Mouse (Mus musculus) stomach, embryonic 15.5 days (tissue): Measurements from ENCODE around the gene Abcg1. TPM values are rescaled to one million over a fixed set of nuclear protein-coding genes. Genes with fewer than 3 reads are reported as not detected.

Experiments
- ATAC-seq: fragments of 200-750 bp; cut with Nextera tagmentation; 2 replicates; pipeline ENCODE4 v1.8.0; 2017; ENCODE audit warnings: low read depth, moderate number of reproducible peaks, moderate TSS enrichment; ENCODE audit not compliant: insufficient read depth, low FRiP score
- H3K27ac ChIP-seq: fragments of 300-500 bp; sonication (generic); 2 replicates; pipeline ENCODE4 v1.5.1; 2015; ENCODE audit warnings: mild to moderate bottlenecking, inconsistent platforms
- H3K27me3 ChIP-seq: fragments of 300-500 bp; sonication (generic); replicated peaks from 2 replicates; pipeline ENCODE4 v1.6.1; 2015; ENCODE audit warnings: inconsistent platforms
- H3K36me3 ChIP-seq: fragments of 300-500 bp; sonication (generic); 2 replicates; pipeline ENCODE4 v1.6.1; 2015; ENCODE audit warnings: inconsistent platforms
- H3K4me1 ChIP-seq: fragments of 300-500 bp; sonication (generic); 2 replicates; pipeline ENCODE4 v1.6.1; 2015; ENCODE audit warnings: inconsistent platforms
- H3K4me2 ChIP-seq: fragments of 300-500 bp; sonication (generic); 2 replicates; pipeline ENCODE4 v1.6.1; 2015; ENCODE audit warnings: mild to moderate bottlenecking, inconsistent platforms
- H3K4me3 ChIP-seq: fragments of 300-500 bp; sonication (generic); replicated peaks from 2 replicates; pipeline ENCODE4 v1.5.1; 2015; ENCODE audit warnings: inconsistent platforms
- H3K9ac ChIP-seq: fragments of 300-500 bp; sonication (generic); 2 replicates; pipeline ENCODE4 v1.6.1; 2015; ENCODE audit warnings: inconsistent platforms
- H3K9me3 ChIP-seq: fragments of 300-500 bp; sonication (generic); 2 replicates; pipeline ENCODE4 v1.6.1; 2016; ENCODE audit warnings: inconsistent platforms
- WGBS: fragments of 180-500 bp; shearing (Covaris S2); methylation state at CpG from one replicate; pipeline ENCODE4 v1.1.7; 2015; 5-methylcytosine and 5-hydroxymethylcytosine counted together
- polyA plus RNA-seq: library from polyadenylated mRNA; unstranded; fragments of >200 nt; fragmentation: Nextera tagmentation; extraction: Ambion mirVana; gene quantifications from 2 replicates; pipeline ENCODE4 v1.2.1, GENCODE M21; 2015

The Abcg1 gene
- polyA plus RNA-seq, 1 experiment from 2014 or later: 8.4 TPM

DNA sequence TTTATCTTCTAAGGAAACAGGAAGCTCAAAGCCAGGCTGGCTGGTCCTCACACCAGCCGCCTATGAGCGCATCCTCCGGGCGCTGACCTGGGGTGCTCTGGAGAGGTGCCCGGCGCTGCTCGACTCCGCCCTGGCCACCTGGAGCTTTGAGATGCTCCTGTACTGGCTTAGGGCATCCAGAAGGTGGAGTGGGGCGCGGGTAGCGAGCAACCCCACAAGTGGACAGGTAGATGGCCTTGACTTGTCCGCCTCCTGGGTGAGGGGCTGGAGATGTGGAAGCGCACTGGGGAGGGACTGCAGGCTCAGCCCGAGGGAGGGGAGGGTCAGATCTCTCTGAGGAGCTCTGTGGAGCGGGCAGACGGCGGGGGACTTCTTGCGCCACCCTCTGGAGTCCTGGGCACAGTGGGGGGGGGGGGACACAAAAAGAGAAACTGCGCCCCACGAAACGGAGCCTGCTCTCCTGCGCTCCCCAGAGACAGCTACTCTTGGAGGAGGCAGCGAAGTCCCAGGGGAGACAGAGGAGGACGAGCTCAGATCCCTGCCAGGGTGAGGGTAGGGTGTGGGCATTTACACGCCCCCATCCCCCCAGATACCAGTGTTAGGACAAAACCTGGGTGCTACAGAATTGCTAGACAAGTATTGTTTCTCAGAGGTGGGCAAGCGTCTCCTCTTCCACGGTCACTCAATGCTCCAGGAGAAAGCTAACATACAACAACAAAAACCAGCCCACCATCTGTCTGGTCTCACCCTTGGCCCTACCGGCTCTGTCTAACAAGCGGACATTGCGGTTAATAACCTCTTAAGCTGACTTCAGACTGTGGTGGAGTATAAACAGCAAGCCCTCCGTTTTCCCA, 643 bp downstream of the Abcg1 start:
- WGBS: 1% methylated on average over 29 of the region's 31 CpGs
- Histone ChIP-seq H3K4me3 (peak overlapping the region; percentile 53), H3K36me3 (no peaks in the 10 kb centered on the region), H3K9me3 (no peaks in the 10 kb centered on the region), H3K9ac (no peak overlapping the region; the same call in 1 of the 2 replicates), H3K4me1 (0 out of 2 replicates have a peak, but pooled peaks cover 8% of the 10 kb centered on the region), H3K27ac (peak overlapping the region; percentile 23; the same call in 1 of the 2 replicates), H3K4me2 (peak overlapping the region; percentile 90), H3K27me3 (peaks cover 20% of the 10 kb centered on the region)
- peak; percentile 24; the same call in 1 of the 2 replicates for ATAC-seq

DNA sequence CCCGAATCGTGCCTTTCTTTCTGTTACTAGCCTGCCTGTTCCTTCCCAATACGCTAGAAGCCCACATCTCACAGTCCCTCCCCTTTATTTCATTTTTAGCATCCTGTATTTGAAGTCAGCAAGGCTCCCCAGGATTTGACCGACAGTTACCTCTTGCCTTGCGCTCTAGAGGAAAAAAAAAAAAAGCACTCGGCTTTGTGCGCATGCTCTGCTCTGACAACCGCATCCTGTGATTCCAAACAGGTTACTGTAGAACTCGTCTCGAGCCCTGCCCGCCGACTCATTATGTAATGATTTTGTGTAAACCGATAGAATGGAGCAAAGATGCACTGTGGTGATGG, 1.2 kb downstream of the Abcg1 start:
- under 1% methylated on average over 13 of the region's 13 CpGs for WGBS

GRCm38 (mm10) chr17:31060196-31060587, 2.7 kb downstream of the Abcg1 start:
- no peak overlapping the region for H3K9ac ChIP-seq
- ATAC-seq: no peak
- peaks cover 20% of the 10 kb centered on the region for H3K27me3 ChIP-seq
- peak overlapping the region; percentile 31; the same call in 1 of the 2 replicates for H3K27ac ChIP-seq
- WGBS: 44% methylated on average over 4 of the region's 4 CpGs
- no peaks in the 10 kb centered on the region for H3K36me3 ChIP-seq
- H3K4me2 ChIP-seq: no peak overlapping the region
- no peak overlapping the region for H3K4me3 ChIP-seq
- no peaks in the 10 kb centered on the region for H3K9me3 ChIP-seq
- H3K4me1 ChIP-seq: 0 out of 2 replicates have a peak, but pooled peaks cover 8% of the 10 kb centered on the region

More for the DNA sequence above, 1.2 kb downstream of the Abcg1 start:
- Histone ChIP-seq H3K4me3 (peak overlapping the region; percentile 53), H3K4me1 (0 out of 2 replicates have a peak, but pooled peaks cover 8% of the 10 kb centered on the region), H3K9ac (no peak overlapping the region), H3K36me3 (no peaks in the 10 kb centered on the region), H3K4me2 (peak overlapping the region; percentile 90), H3K27me3 (peaks cover 20% of the 10 kb centered on the region), H3K9me3 (no peaks in the 10 kb centered on the region), H3K27ac (peak overlapping the region; percentile 23; the same call in 1 of the 2 replicates)
- no peak for ATAC-seq

DNA sequence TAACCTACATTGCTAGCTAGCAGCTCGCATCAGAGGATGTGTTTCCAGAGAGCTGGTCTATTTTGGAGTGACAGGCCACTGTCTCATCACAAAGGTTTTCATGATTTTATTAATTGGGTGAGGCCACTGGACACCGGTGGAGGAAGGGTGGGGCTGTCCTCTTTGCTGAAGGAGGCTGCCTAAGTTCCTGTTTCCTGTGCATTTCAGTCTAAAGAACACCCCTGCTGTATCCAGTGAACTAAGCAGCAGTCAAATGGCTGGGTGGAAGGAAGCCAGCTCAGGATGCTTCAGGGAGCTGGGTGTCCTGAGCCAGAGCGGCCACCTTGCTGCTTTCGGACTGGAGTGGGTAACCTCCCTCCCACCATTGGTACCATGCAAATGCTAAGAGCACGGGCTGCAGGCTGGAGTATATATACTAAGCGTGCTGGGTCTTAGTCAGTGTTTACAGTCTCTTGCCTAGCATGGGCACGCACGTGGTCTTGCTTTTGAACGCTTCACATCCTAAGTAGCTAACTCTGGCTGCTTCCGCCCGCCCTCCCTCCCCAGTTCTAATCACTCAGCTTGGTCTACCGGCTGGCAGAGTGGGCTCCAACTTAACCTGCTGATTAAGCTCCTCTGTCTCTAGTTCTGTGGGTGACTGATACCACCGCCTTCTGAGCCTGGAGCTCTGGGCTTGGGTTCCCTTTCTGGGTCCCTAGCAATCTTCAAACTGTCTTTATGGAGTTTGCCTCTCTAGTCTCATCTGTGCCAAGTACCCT, 3.3 kb downstream of the Abcg1 start:
- Histone ChIP-seq H3K4me3 (no peak overlapping the region), H3K27ac (peak overlapping the region; percentile 31; the same call in 1 of the 2 replicates), H3K9ac (no peak overlapping the region), H3K4me1 (0 out of 2 replicates have a peak, but pooled peaks cover 8% of the 10 kb centered on the region), H3K36me3 (no peaks in the 10 kb centered on the region), H3K4me2 (no peak overlapping the region), H3K27me3 (peaks cover 20% of the 10 kb centered on the region), H3K9me3 (no peaks in the 10 kb centered on the region)
- 40% methylated on average over 13 of the region's 13 CpGs for WGBS
- ATAC-seq: 0 out of 2 replicates have a peak, but pooled peaks have one; percentile 15

DNA sequence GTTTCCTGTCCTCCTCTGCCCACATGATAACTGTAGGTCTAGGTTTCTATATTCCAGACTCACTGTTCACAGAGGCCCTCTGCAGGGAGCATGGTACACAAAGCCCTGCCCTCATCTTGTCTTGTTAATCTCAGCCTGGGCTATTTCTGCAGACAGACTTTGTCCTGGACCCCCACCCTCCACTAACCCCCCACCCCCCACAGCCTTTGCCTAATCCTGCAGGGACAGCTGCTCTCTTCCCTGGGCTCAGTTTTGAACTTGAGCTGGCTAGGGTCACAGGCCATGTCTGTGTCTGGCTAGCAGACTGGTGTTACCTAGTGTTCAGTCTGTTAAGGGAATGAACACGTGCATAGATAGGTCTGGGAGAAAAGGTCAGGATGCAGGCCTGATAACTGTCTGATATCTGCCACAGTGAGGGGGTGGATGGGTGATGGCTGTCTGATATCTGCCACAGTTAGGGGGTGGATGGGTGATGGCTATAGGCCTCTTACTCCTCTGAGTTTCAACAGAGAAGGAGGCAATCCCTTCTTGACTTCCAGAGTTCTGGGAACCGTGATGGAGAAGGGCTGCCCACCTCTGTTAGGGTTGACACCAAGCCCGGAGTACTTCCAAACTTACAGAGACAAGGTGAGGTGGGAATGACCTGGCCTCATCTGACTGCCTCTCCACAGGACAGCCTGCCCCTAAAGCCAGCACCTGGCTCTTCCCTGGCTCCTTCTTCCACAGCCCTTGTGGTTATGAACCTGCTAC, 4.0 kb downstream of the Abcg1 start:
- H3K4me3 ChIP-seq: no peak overlapping the region
- H3K9ac ChIP-seq: no peak overlapping the region
- ATAC-seq: no peak
- no peak overlapping the region for H3K4me2 ChIP-seq
- H3K27me3 ChIP-seq: peaks cover 20% of the 10 kb centered on the region
- peak overlapping the region; percentile 17; the same call in 1 of the 2 replicates for H3K27ac ChIP-seq
- WGBS: 62% methylated on average over 3 of the region's 3 CpGs
- no peaks in the 10 kb centered on the region for H3K36me3 ChIP-seq
- H3K4me1 ChIP-seq: 0 out of 2 replicates have a peak, but pooled peaks cover 8% of the 10 kb centered on the region
- H3K9me3 ChIP-seq: no peaks in the 10 kb centered on the region

GRCm38 (mm10) chr17:31066058-31066457, 8.6 kb downstream of the Abcg1 start:
- ATAC-seq: no peak
- Histone ChIP-seq H3K4me3 (no peak overlapping the region), H3K4me2 (no peak overlapping the region), H3K9ac (no peak overlapping the region), H3K9me3 (no peaks in the 10 kb centered on the region), H3K4me1 (no peaks in the 10 kb centered on the region), H3K36me3 (no peaks in the 10 kb centered on the region), H3K27me3 (no peaks in the 10 kb centered on the region), H3K27ac (no peak overlapping the region)
- WGBS: 64% methylated on average over 6 of the region's 6 CpGs

DNA sequence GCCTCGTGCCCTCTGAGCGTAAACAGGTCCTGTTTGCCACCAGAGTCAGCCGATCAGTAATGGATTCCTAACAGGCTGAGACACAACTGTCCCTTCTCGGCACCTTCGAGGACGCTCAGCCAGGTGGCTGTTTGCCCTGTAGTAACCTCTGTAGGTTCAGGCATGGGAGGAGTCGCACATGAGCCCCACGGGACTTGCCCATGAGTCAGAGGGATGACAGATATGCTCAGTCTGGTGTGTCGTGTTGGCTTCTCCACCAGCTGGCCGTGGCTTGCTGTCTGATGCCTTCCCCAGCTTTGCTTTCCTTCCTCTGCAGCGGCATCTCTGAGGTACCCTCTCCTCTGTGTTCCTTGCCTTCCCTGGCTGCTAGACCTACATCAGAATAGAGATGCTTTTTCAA, 9.6 kb downstream of the Abcg1 start:
- Histone ChIP-seq H3K4me3 (no peak overlapping the region), H3K27ac (no peak overlapping the region), H3K9me3 (no peaks in the 10 kb centered on the region), H3K9ac (no peak overlapping the region), H3K27me3 (no peaks in the 10 kb centered on the region), H3K4me1 (no peaks in the 10 kb centered on the region), H3K4me2 (no peak overlapping the region), H3K36me3 (no peaks in the 10 kb centered on the region)
- ATAC-seq: no peak
- WGBS: 54% methylated on average over 11 of the region's 11 CpGs

DNA sequence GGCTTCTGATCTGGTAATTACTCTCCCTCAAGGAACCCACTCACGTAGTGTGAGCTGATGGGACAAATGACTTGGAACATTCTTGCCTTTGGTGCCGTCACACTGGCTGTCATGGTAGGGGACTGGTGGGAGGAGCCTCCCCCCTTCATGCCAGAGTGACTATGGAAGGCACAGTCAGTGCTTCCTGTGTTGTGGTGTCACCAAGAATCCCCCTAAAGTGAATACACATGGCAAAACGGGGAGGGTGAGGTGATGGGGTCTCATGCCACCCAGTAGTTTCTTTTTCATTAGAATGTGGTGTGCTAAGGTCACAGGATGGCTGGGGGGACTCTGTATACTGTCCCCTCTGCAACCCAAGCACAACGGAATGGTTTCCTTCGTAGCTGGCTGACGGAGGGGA, 11.6 kb downstream of the Abcg1 start:
- Histone ChIP-seq H3K36me3 (no peaks in the 10 kb centered on the region), H3K9ac (no peak overlapping the region), H3K27ac (no peak overlapping the region), H3K4me3 (no peak overlapping the region), H3K4me1 (peaks cover 17% of the 10 kb centered on the region), H3K27me3 (no peaks in the 10 kb centered on the region), H3K4me2 (no peak overlapping the region), H3K9me3 (no peaks in the 10 kb centered on the region)
- WGBS: 81% methylated on average over 6 of the region's 6 CpGs
- ATAC-seq: no peak

DNA sequence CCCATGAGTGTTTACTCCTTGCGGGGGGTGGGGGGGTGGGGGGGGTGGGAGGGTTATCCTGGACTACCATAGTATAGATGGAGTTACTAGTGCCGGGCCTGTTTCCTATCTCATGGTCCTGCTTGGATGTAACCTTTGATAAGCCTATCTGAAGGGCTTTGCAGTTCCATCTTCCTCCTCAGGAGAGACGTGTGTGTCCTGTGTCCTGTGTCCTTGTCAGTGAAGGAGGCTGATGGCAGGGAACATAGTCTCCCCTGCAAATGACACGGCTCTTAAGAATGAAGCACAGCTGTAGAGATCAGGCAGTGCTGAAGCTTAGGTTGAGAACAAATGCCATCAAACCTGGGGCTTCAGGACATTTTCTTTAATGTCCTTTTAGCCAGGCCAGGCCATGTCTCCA, 12.4 kb downstream of the Abcg1 start:
- Histone ChIP-seq H3K4me1 (peaks cover 24% of the 10 kb centered on the region), H3K9me3 (no peaks in the 10 kb centered on the region), H3K9ac (no peak overlapping the region), H3K27me3 (no peaks in the 10 kb centered on the region), H3K36me3 (no peaks in the 10 kb centered on the region), H3K4me2 (no peak overlapping the region), H3K4me3 (no peak overlapping the region), H3K27ac (no peak overlapping the region)
- WGBS: 65% methylated on average over 4 of the region's 4 CpGs
- no peak for ATAC-seq

GRCm38 (mm10) chr17:31070403-31071185, 13.1 kb downstream of the Abcg1 start:
- Histone ChIP-seq H3K9me3 (no peaks in the 10 kb centered on the region), H3K27ac (no peak overlapping the region), H3K4me1 (peaks cover 24% of the 10 kb centered on the region), H3K4me2 (no peak overlapping the region), H3K27me3 (no peaks in the 10 kb centered on the region), H3K9ac (no peak overlapping the region), H3K4me3 (no peak overlapping the region), H3K36me3 (no peaks in the 10 kb centered on the region)
- 44% methylated on average over 6 of the region's 6 CpGs for WGBS
- ATAC-seq: no peak
